Mouse (Mus musculus): ENCODE measurements around the gene Myo18a. TPM values are rescaled to one million over a fixed set of nuclear protein-coding genes. Genes with fewer than 3 reads are reported as not detected.

Myo18a gene
- polyA plus RNA-seq, 1 experiment from 2014 or later, result 22.3 TPM

DNA sequence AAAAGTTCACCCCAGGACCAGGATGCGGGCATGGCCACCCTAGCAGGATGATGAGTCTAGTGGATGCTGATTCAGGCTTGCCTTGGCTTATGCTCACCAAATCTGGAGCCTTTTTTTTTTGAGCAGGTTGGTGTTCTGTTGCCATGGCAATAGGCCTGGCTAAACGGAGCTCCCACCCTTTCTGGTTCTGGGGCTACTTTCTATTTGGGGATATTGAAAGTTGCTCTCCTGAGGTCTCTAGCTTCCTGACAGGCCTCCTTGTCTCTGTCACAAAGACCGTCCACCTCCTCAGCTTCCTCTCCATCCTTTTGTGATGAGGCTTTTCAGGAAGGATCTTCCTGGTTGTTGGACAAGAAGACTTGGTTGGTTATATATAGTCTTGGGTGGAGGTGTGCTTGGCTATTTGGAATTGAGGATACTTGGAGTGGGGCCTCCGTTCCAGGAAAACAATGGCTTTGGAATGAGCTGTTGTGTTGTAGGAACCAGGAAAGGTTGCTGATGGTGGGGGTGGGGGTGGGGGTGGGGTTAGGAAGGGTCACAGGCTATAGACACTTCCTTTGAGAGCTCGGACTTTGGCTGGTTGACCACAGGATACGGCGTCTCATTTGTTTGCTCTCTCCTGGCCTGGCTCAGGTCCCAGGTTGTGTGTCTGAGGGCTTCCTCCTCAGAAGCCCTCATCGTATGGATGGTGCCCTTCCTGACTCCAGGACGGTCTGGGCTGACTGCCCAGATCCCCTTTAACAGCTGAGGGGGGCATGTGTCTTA, 1.8 kb downstream of the Myo18a start:
- H3K36me3 ChIP-seq (ENCODE audit: control insufficient read depth, insufficient read depth, low read length), result no peaks in the 10 kb centered on the region
- H3K4me1 ChIP-seq (ENCODE audit: control insufficient read depth, insufficient read depth, low read length), result peaks cover 30% of the 10 kb centered on the region
- 56% methylated on average over 9 of the region's 9 CpGs for WGBS
- H3K27ac ChIP-seq (ENCODE audit: low read length), result peak overlapping the region; percentile 83; the same call in 1 of the 2 replicates
- no peak for ATAC-seq (ENCODE audit: insufficient number of reproducible peaks, insufficient read depth, low FRiP score, low read depth)
- no peaks in the 10 kb centered on the region for H3K27me3 ChIP-seq (ENCODE audit: control insufficient read depth, insufficient read depth, low read length)
- no peak overlapping the region for H3K9ac ChIP-seq (replicated peaks; ENCODE audit: low read depth, low read length)
- peak overlapping the region; percentile 73 for H3K4me2 ChIP-seq (replicated peaks; ENCODE audit: low read depth, low read length)
- peak overlapping the region; percentile 90; the same call in 1 of the 2 replicates for H3K4me3 ChIP-seq (ENCODE audit: low read depth, low read length)
- H3K9me3 ChIP-seq (ENCODE audit: control insufficient read depth, low read depth, low read length), result no peaks in the 10 kb centered on the region

DNA sequence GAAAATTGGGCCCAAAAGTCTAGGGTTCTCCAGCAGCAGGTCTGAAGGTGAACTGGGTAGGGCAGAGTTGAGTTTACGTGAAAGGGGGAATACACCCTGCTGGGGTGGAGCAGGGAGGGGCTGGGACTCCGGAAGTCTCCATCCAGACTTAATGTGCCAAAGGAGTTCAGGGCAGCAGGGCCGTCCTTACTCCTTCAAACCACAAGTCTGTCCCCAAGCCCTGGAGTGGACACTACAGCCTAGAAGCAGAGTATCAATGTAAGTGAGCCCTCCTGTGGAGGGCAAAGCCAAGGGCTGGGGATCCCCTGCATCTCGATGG, 2.4 kb downstream of the Myo18a start:
- 50% methylated on average over 4 of the region's 4 CpGs for WGBS
- ATAC-seq (ENCODE audit: insufficient number of reproducible peaks, insufficient read depth, low FRiP score, low read depth), result no peak
- H3K9me3 ChIP-seq (ENCODE audit: control insufficient read depth, low read depth, low read length), result no peaks in the 10 kb centered on the region
- no peak overlapping the region for H3K9ac ChIP-seq (replicated peaks; ENCODE audit: low read depth, low read length)
- H3K27ac ChIP-seq (ENCODE audit: low read length), result 0 out of 2 replicates have a peak overlapping the region, but pooled peaks have one; percentile 11
- H3K36me3 ChIP-seq (ENCODE audit: control insufficient read depth, insufficient read depth, low read length), result no peaks in the 10 kb centered on the region
- no peaks in the 10 kb centered on the region for H3K27me3 ChIP-seq (ENCODE audit: control insufficient read depth, insufficient read depth, low read length)
- peak overlapping the region; percentile 73; the same call in 1 of the 2 replicates for H3K4me2 ChIP-seq (replicated peaks; ENCODE audit: low read depth, low read length)
- peaks cover 30% of the 10 kb centered on the region for H3K4me1 ChIP-seq (ENCODE audit: control insufficient read depth, insufficient read depth, low read length)
- no peak overlapping the region for H3K4me3 ChIP-seq (ENCODE audit: low read depth, low read length)

DNA sequence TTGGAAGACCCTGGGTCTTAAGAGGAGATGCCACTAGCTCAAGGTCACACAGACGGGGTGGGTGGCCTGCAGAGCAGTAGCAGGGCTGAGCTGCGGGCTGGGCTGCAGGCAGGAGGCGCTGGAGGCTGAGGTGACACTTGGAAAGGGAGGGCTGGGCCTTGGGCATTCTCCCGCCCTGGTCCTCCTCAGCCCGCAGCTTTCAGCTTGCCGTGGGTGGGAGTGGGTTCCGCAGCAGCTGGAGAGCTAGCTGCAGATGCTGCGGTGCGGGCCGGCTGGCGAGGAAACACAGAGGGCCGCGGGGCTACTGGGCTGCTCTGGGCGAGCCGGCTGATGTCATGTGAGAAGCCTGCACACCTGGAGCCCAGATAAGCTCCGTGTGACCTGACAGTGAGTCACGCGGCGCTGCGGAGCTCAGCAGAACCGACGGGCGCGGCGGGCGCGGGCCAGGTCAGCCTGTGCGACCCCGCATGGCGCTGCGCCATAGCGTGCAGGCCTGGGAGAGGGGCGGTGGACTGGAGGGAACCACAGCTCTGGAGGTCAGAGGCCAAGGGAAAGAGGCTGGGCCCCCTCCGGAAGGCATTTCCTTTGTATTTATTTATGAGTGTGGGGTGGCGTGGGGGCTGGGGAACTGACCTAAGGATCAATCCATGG, 3.4 kb downstream of the Myo18a start:
- WGBS, result 4% methylated on average over 35 of the region's 35 CpGs
- Histone ChIP-seq H3K36me3 (ENCODE audit: control insufficient read depth, insufficient read depth, low read length) (no peaks in the 10 kb centered on the region), H3K4me3 (ENCODE audit: low read depth, low read length) (peak overlapping the region; percentile 29), H3K27ac (ENCODE audit: low read length) (peak overlapping the region; percentile 2; the same call in 1 of the 2 replicates), H3K9me3 (ENCODE audit: control insufficient read depth, low read depth, low read length) (no peaks in the 10 kb centered on the region), H3K4me1 (ENCODE audit: control insufficient read depth, insufficient read depth, low read length) (peaks cover 30% of the 10 kb centered on the region), H3K27me3 (ENCODE audit: control insufficient read depth, insufficient read depth, low read length) (no peaks in the 10 kb centered on the region), H3K4me2 (replicated peaks; ENCODE audit: low read depth, low read length) (peak overlapping the region; percentile 73), H3K9ac (replicated peaks; ENCODE audit: low read depth, low read length) (peak overlapping the region; percentile 26)
- peak; percentile 61; the same call in 1 of the 2 replicates for ATAC-seq (ENCODE audit: insufficient number of reproducible peaks, insufficient read depth, low FRiP score, low read depth)

DNA sequence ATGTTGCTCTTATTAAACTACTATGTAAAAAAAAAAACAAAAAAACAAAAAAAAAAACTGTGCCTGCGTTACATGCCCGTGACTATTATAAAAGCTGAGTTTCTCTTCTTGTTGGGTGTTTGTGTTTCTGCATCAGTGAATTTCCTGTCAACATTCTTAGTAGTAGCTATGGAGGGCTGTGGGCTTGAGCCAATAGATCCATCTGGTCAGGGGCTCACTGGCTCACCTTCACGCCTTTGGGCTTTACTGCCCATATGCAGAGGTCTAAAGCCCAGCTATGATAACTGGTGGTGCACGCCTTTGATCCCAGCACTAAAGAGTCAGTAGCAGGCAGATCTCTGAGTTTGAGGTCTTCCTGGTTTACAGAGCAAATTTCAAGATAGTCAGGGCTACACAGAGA, 6.5 kb downstream of the Myo18a start:
- 84% methylated on average over 4 of the region's 4 CpGs for WGBS
- no peak for ATAC-seq (ENCODE audit: insufficient number of reproducible peaks, insufficient read depth, low FRiP score, low read depth)
- Histone ChIP-seq H3K9me3 (ENCODE audit: control insufficient read depth, low read depth, low read length) (no peaks in the 10 kb centered on the region), H3K27me3 (ENCODE audit: control insufficient read depth, insufficient read depth, low read length) (no peaks in the 10 kb centered on the region), H3K36me3 (ENCODE audit: control insufficient read depth, insufficient read depth, low read length) (no peaks in the 10 kb centered on the region), H3K27ac (ENCODE audit: low read length) (no peak overlapping the region), H3K4me2 (replicated peaks; ENCODE audit: low read depth, low read length) (no peak overlapping the region), H3K4me1 (ENCODE audit: control insufficient read depth, insufficient read depth, low read length) (peaks cover 20% of the 10 kb centered on the region), H3K4me3 (ENCODE audit: low read depth, low read length) (no peak overlapping the region), H3K9ac (replicated peaks; ENCODE audit: low read depth, low read length) (no peak overlapping the region)

DNA sequence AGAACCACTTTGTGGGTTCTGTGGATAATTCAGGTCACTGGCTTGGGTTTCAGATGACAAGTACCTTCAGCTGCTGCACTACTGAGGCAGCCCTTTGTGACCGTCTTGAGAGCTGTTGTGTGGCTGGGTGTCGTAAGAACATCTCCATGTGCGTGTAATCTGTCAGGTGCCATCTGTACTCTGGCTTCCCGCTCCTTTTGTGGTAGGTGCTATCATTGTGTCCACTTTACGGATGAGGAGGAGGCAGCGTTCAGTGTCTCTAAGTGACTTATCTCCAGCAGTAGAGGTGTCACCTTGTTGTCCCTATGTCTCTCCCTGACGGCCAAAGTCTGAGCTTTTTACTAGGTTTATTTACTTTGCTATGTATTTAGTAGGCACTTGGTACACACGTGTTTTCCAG, 7.3 kb downstream of the Myo18a start:
- Histone ChIP-seq H3K4me1 (ENCODE audit: control insufficient read depth, insufficient read depth, low read length) (peaks cover 13% of the 10 kb centered on the region), H3K27me3 (ENCODE audit: control insufficient read depth, insufficient read depth, low read length) (no peaks in the 10 kb centered on the region), H3K4me2 (replicated peaks; ENCODE audit: low read depth, low read length) (no peak overlapping the region), H3K9ac (replicated peaks; ENCODE audit: low read depth, low read length) (no peak overlapping the region), H3K9me3 (ENCODE audit: control insufficient read depth, low read depth, low read length) (no peaks in the 10 kb centered on the region), H3K36me3 (ENCODE audit: control insufficient read depth, insufficient read depth, low read length) (no peaks in the 10 kb centered on the region), H3K27ac (ENCODE audit: low read length) (no peak overlapping the region), H3K4me3 (ENCODE audit: low read depth, low read length) (no peak overlapping the region)
- WGBS, result 71% methylated on average over 8 of the region's 8 CpGs
- no peak for ATAC-seq (ENCODE audit: insufficient number of reproducible peaks, insufficient read depth, low FRiP score, low read depth)

DNA sequence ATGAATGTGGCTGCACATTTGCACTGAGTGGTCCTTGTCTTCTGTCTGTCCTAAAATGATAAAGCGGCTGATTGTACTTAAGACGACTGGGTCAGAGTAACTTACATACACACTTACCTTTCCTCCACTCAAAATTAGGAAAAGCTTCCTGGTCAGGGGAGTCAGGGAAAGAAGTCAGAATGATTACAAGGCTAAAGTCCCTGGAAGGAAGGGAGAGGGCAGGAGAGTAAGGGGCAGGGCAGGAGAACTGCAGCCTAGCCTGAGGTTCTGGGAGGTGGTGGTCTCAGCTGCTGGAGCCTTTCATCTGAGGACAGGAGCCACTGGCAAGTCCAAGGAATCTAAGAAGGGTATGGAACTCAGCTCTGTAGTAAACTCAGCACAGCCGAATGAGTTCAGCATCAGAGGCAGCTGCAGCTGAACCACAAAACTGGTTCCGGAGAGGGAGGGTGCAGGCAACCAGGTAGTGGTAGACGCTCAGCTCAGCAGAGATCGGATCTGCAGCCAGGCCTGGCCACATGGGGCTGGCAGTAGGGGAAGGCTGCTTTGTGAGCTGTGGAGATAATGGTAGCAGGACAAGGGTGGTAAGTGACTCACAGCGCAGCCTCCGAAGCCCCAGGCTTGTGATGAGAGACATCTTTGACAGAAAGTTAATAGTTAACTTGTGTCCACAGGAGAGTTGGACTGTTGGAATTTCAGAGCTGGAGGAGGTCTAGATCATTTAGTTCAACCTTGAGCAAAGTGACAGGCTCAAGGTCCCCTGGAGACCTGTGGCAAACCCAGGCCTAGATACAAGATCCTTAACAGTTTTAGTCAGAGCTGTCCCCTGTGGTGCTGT, 9.1 kb downstream of the Myo18a start:
- Histone ChIP-seq H3K36me3 (ENCODE audit: control insufficient read depth, insufficient read depth, low read length) (no peaks in the 10 kb centered on the region), H3K9me3 (ENCODE audit: control insufficient read depth, low read depth, low read length) (no peaks in the 10 kb centered on the region), H3K27ac (ENCODE audit: low read length) (peak overlapping the region; percentile 70; the same call in 1 of the 2 replicates), H3K4me3 (ENCODE audit: low read depth, low read length) (no peak overlapping the region), H3K9ac (replicated peaks; ENCODE audit: low read depth, low read length) (no peak overlapping the region), H3K4me1 (ENCODE audit: control insufficient read depth, insufficient read depth, low read length) (0 out of 2 replicates have a peak, but pooled peaks cover 4% of the 10 kb centered on the region), H3K27me3 (ENCODE audit: control insufficient read depth, insufficient read depth, low read length) (no peaks in the 10 kb centered on the region), H3K4me2 (replicated peaks; ENCODE audit: low read depth, low read length) (no peak overlapping the region)
- 53% methylated on average over 8 of the region's 8 CpGs for WGBS
- peak; percentile 85 for ATAC-seq (ENCODE audit: insufficient number of reproducible peaks, insufficient read depth, low FRiP score, low read depth)

DNA sequence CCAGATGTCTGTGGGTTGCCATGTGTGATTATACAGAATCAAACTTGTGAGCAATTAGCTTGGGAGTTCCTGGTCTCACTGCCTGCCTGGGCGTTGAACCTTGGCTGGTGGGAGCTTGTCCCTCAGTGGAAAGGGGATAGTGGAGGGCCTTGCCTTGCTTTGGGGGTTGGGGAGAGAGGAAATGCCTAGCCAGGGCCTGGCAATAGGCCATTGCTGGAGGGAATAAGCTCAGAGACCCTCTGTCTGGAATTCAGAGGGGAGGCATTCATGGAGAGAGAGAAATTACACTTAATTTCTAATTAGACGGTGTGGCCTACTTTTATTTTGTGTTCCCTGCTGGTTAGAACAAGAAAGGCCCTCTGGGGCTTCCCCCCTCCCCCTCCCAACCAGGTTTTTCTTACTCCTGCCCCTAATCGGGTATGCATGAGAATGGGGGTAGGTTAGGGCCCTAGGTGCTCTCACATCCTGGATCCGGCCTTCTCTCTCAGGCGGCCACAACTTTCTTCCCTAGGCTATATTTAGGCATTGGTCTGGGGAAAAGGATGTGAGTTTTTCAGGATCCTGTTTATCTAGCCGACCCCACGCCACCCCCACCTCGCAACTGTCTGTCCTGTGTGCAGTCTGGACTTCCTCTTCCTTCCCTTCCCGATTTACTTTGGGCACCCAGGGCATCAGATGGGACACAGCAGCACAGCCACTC, 12.8 kb downstream of the Myo18a start:
- Histone ChIP-seq H3K27me3 (ENCODE audit: control insufficient read depth, insufficient read depth, low read length) (no peaks in the 10 kb centered on the region), H3K9ac (replicated peaks; ENCODE audit: low read depth, low read length) (no peak overlapping the region), H3K4me2 (replicated peaks; ENCODE audit: low read depth, low read length) (no peak overlapping the region), H3K27ac (ENCODE audit: low read length) (peak overlapping the region; percentile 39; the same call in 1 of the 2 replicates), H3K4me1 (ENCODE audit: control insufficient read depth, insufficient read depth, low read length) (0 out of 2 replicates have a peak, but pooled peaks cover 4% of the 10 kb centered on the region), H3K4me3 (ENCODE audit: low read depth, low read length) (no peak overlapping the region), H3K9me3 (ENCODE audit: control insufficient read depth, low read depth, low read length) (no peaks in the 10 kb centered on the region), H3K36me3 (ENCODE audit: control insufficient read depth, insufficient read depth, low read length) (peaks cover 12% of the 10 kb centered on the region)
- ATAC-seq (ENCODE audit: insufficient number of reproducible peaks, insufficient read depth, low FRiP score, low read depth), result no peak
- 62% methylated on average over 9 of the region's 9 CpGs for WGBS

DNA sequence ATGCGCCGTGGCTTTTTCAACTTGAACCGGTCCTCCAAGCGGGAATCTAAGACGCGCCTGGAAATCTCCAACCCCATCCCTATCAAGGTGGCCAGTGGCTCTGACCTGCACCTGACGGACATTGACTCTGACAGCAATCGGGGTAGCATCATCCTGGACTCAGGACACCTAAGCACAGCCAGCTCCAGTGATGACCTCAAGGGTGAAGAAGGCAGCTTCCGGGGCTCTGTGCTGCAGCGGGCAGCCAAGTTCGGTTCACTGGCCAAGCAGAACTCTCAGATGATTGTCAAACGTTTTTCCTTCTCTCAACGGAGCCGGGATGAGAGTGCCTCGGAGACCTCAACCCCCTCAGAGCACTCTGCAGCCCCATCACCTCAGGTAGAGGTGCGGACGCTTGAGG, 14.4 kb downstream of the Myo18a start:
- Histone ChIP-seq H3K4me1 (ENCODE audit: control insufficient read depth, insufficient read depth, low read length) (0 out of 2 replicates have a peak, but pooled peaks cover 4% of the 10 kb centered on the region), H3K36me3 (ENCODE audit: control insufficient read depth, insufficient read depth, low read length) (peaks cover 12% of the 10 kb centered on the region), H3K27me3 (ENCODE audit: control insufficient read depth, insufficient read depth, low read length) (no peaks in the 10 kb centered on the region), H3K4me2 (replicated peaks; ENCODE audit: low read depth, low read length) (no peak overlapping the region), H3K9me3 (ENCODE audit: control insufficient read depth, low read depth, low read length) (no peaks in the 10 kb centered on the region), H3K9ac (replicated peaks; ENCODE audit: low read depth, low read length) (no peak overlapping the region), H3K27ac (ENCODE audit: low read length) (no peak overlapping the region), H3K4me3 (ENCODE audit: low read depth, low read length) (no peak overlapping the region)
- ATAC-seq (ENCODE audit: insufficient number of reproducible peaks, insufficient read depth, low FRiP score, low read depth), result no peak
- 91% methylated on average over 17 of the region's 17 CpGs for WGBS

Data from stomach, embryonic 14.5 days (tissue).